ENCODE assay signal across 20 mouse cellular contexts in the genomic region with DNA sequence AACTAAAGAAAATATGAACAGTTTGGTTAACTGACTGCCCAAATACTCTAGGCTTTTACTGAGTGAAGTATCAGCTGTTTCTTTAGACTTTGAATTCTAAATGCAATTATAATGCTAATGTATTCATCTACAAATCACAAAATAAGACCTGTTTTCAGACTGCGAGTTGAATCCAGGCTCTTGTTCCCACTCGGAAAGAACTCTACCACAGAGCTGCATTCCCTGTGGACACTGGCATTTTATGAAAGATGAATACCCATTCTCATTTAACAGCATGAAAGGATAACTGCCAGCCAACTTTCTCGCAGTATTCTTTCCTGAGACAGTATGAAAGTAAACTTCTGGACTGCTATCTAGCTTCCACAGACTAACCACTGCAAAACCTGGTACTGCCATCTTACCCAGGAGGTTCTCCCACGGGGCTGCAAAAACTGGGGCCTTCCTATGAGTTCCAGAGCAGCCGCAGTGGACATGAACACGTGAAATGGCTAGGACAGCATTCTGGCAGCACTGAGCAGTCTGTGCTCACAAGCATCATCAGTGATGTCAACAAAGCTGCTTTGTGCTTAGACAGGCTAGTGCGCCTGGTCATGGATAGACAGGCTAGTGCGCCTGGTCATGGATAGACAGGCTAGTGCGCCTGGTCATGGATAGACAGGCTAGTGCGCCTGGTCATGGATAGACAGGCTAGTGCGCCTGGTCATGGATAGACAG.
DNase-seq lines count a peak whose midpoint lies in the region; ATAC-seq and TF ChIP-seq lines count a peak whose summit lies in the region.
"Had no signal": no experiment of that assay in that cellular context is flagged by ENCODE, and none has a peak within 500 bp of the region (broad histone marks: within the 10 kb centered on the region; RNA-seq: fewer than 3 reads in every experiment).

No protein-coding gene starts in this region.

- no peak for TF ChIP-seq POLR2A in brain, embryonic 14.5 days (IDR thresholded peaks at IDR 0.05; ENCODE audit: borderline replicate concordance, extremely low read depth, insufficient read depth, insufficient read length, poor library complexity, severe bottlenecking)

- ATAC-seq in hindbrain, embryonic 15.5 days (ENCODE audit: low FRiP score, low read depth) = no peak
- ATAC-seq: inflammation-experienced regulatory T-cells, adult 6 months had no signal

- no peak overlapping the region for H3K4me2 ChIP-seq in hindbrain, embryonic 15.5 days
- H3K4me2 ChIP-seq: heart, embryonic 12.5 days; midbrain, embryonic 12.5 days had no signal

- peaks cover 9% of the 10 kb centered on the region for H3K36me3 ChIP-seq in hindbrain, embryonic 15.5 days
- H3K36me3 ChIP-seq: midbrain, embryonic 12.5 days had no signal

- no peaks in the 10 kb centered on the region for H3K9me3 ChIP-seq in hindbrain, embryonic 15.5 days
- H3K9me3 ChIP-seq: heart, embryonic 12.5 days; midbrain, embryonic 12.5 days had no signal

- no peaks in the 10 kb centered on the region for H3K27me3 ChIP-seq in hindbrain, embryonic 15.5 days
- H3K27me3 ChIP-seq: heart, embryonic 12.5 days; midbrain, embryonic 12.5 days had no signal

- peak; percentile 11 for DNase-seq in layer of hippocampus, adult 9-11 months
- no peak for DNase-seq in layer of hippocampus, postnatal 36 days
- peak; percentile 73 for DNase-seq in brain, adult 2 months (ENCODE audit: low read depth, low spot score)
- DNase-seq in brain, embryonic 14.5 days (ENCODE audit: low read depth) = peak; percentile 47
- no peak for DNase-seq in gastrocnemius, postnatal 4 days (ENCODE audit: low spot score in 2 of 2)
- no peak for DNase-seq in thymus, postnatal 10 days (ENCODE audit: low spot score in 2 of 2)
- DNase-seq: adrenal gland, adult 2 months; cerebellum, postnatal 10 days; embryo, embryonic 11 days; heart, postnatal 14 days; kidney, adult 8-10 months; kidney, postnatal 14 days; right cerebral cortex, postnatal 25 days; thymus, postnatal 25 days had no signal

- no peak overlapping the region for H3K4me3 ChIP-seq in hindbrain, embryonic 15.5 days
- H3K4me3 ChIP-seq: heart, embryonic 12.5 days; midbrain, embryonic 12.5 days had no signal

- H3K9ac ChIP-seq in hindbrain, embryonic 15.5 days = no peak overlapping the region
- H3K9ac ChIP-seq: heart, embryonic 12.5 days; liver, embryonic 14.5 days; midbrain, embryonic 12.5 days had no signal

- peak overlapping the region; percentile 53 for H3K27ac ChIP-seq in hindbrain, embryonic 15.5 days (replicated peaks)
- H3K27ac ChIP-seq: liver, embryonic 14.5 days; macrophage; midbrain, embryonic 12.5 days had no signal

- H3K4me1 ChIP-seq in hindbrain, embryonic 15.5 days (replicated peaks) = no peaks in the 10 kb centered on the region
- H3K4me1 ChIP-seq: heart, embryonic 12.5 days had no signal

- TF ChIP-seq CTCF in brain, embryonic 14.5 days (IDR thresholded peaks at IDR 0.05; ENCODE audit: borderline replicate concordance, extremely low read depth, insufficient read depth, insufficient read length) = no peak

- 77% methylated on average over 11 of the region's 11 CpGs for WGBS in hindbrain, embryonic 15.5 days

Comparison
In these comparisons a context has a peak if more than half of its experiments do, and no peak if none do; other contexts are left out.
1. DNase-seq: peak in layer of hippocampus, adult 9-11 months (single experiment), brain, adult 2 months (single experiment) and brain, embryonic 14.5 days (single experiment); none in layer of hippocampus, postnatal 36 days (0 of 2), gastrocnemius, postnatal 4 days (0 of 2) and thymus, postnatal 10 days (0 of 2).